Comparison of ENCODE assay signal across 14 mouse cellular contexts in the genomic region with DNA sequence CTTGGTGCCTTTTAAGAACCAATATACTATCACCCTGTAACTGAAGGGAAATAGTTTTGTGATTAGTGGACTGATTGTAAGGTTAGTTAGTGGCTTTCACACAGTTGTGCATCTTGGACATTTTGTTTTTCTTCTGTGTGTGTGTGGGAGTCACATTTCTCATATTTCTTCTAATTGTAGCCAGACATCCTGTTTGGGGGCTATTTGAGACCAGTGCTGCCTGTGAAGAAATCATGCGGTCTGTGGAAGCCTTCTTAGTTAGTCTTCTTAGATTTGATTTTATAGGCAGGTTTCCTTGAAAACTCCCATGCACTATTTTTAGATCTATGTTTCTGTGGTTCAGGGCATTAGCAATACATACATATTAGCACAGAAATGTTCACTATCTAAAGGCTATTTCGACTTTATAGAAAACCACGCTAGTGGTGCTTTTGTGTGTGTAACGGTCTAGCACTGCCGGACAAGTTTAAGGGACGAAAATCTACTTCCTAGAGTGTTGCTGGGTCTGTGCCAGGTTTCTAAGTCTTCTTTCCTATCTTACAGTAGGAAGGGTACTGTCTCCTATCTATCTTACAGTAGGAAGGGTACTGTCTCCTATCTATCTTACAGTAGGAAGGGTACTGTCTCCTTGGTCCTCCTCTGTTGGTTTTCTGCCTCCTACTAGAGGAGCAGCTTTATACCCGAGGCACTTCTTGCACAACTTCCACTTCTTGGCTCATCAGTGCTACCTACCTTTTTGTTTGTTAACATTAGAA. TPM values are rescaled to one million over a fixed set of nuclear protein-coding genes. Genes with fewer than 3 reads are reported as not detected.
DNase-seq lines count a peak whose midpoint lies in the region; ATAC-seq and TF ChIP-seq lines count a peak whose summit lies in the region.
"Had no signal": no experiment of that assay in that cellular context is flagged by ENCODE, and none has a peak within 500 bp of the region (broad histone marks: within the 10 kb centered on the region; RNA-seq: fewer than 3 reads in every experiment).

No protein-coding gene starts in this region.

- no peak for DNase-seq in hindbrain, embryonic 10.5 days (ENCODE audit: low spot score)
- peak; percentile 45 for DNase-seq in 3134 (ENCODE audit: extremely low read depth, insufficient read length, low spot score)
- no peak for DNase-seq in adrenal gland, postnatal 25 days
- DNase-seq in midbrain, postnatal 0 days (ENCODE audit: low spot score), result no peak
- DNase-seq in cerebellum, adult 18-20 months, result no peak
- DNase-seq: cerebellum, adult 11 months; retina, postnatal 1 day; thymus, adult 2 months had no signal

- no peaks in the 10 kb centered on the region for H3K9me3 ChIP-seq in hindbrain, embryonic 15.5 days
- H3K9me3 ChIP-seq in hindbrain, embryonic 10.5 days, result no peaks in the 10 kb centered on the region
- H3K9me3 ChIP-seq in limb, embryonic 13.5 days, result no peaks in the 10 kb centered on the region
- H3K9me3 ChIP-seq in midbrain, postnatal 0 days (ENCODE audit: low read length), result no peaks in the 10 kb centered on the region
- H3K9me3 ChIP-seq: forebrain, embryonic 12.5 days; hindbrain, embryonic 12.5 days had no signal

- H3K36me3 ChIP-seq in hindbrain, embryonic 15.5 days, result no peaks in the 10 kb centered on the region
- H3K36me3 ChIP-seq in hindbrain, embryonic 10.5 days, result no peaks in the 10 kb centered on the region
- H3K36me3 ChIP-seq in limb, embryonic 13.5 days, result no peaks in the 10 kb centered on the region
- H3K36me3 ChIP-seq in midbrain, postnatal 0 days (ENCODE audit: insufficient read depth, low read length), result no peaks in the 10 kb centered on the region
- H3K36me3 ChIP-seq: forebrain, embryonic 12.5 days; hindbrain, embryonic 12.5 days had no signal

- H3K27ac ChIP-seq in hindbrain, embryonic 15.5 days (replicated peaks), result 0 out of 2 replicates have a peak overlapping the region, but pooled peaks have one; percentile 39
- no peak overlapping the region for H3K27ac ChIP-seq in hindbrain, embryonic 10.5 days
- peak overlapping the region; percentile 72 for H3K27ac ChIP-seq in brown adipose tissue, adult 24 weeks (replicated peaks; ENCODE audit: low read depth, low read length)
- H3K27ac ChIP-seq in limb, embryonic 13.5 days, result peak overlapping the region; percentile 78
- H3K27ac ChIP-seq in midbrain, postnatal 0 days (ENCODE audit: low read depth, low read length), result no peak overlapping the region
- H3K27ac ChIP-seq: forebrain, embryonic 12.5 days; hindbrain, embryonic 12.5 days; left cerebral cortex, adult 2 months had no signal

- no peak overlapping the region for H3K9ac ChIP-seq in hindbrain, embryonic 15.5 days
- no peak overlapping the region for H3K9ac ChIP-seq in limb, embryonic 13.5 days
- H3K9ac ChIP-seq in midbrain, postnatal 0 days (replicated peaks; ENCODE audit: low read length, poor library complexity, severe bottlenecking), result no peak overlapping the region
- H3K9ac ChIP-seq: forebrain, embryonic 12.5 days; hindbrain, embryonic 12.5 days had no signal

- H3K27me3 ChIP-seq in hindbrain, embryonic 15.5 days, result no peaks in the 10 kb centered on the region
- no peaks in the 10 kb centered on the region for H3K27me3 ChIP-seq in hindbrain, embryonic 10.5 days (ENCODE audit: insufficient read depth, poor library complexity, severe bottlenecking)
- no peaks in the 10 kb centered on the region for H3K27me3 ChIP-seq in limb, embryonic 13.5 days
- no peaks in the 10 kb centered on the region for H3K27me3 ChIP-seq in midbrain, postnatal 0 days (ENCODE audit: insufficient read depth, low read length)
- H3K27me3 ChIP-seq: forebrain, embryonic 12.5 days; hindbrain, embryonic 12.5 days had no signal

- TF ChIP-seq CTCF in midbrain, postnatal 0 days (IDR thresholded peaks at IDR 0.05), result no peak

- no peak overlapping the region for H3K4me3 ChIP-seq in hindbrain, embryonic 15.5 days
- H3K4me3 ChIP-seq in hindbrain, embryonic 10.5 days, result no peak overlapping the region
- no peak overlapping the region for H3K4me3 ChIP-seq in brown adipose tissue, adult 24 weeks (ENCODE audit: insufficient read depth, low read depth, low read length)
- H3K4me3 ChIP-seq in limb, embryonic 13.5 days, result no peak overlapping the region
- no peak overlapping the region for H3K4me3 ChIP-seq in midbrain, postnatal 0 days (ENCODE audit: low read depth, low read length)
- H3K4me3 ChIP-seq: forebrain, embryonic 12.5 days; hindbrain, embryonic 12.5 days; left cerebral cortex, adult 2 months had no signal

- 71% methylated on average over 7 of the region's 7 CpGs for WGBS in hindbrain, embryonic 15.5 days
- 77% methylated on average over 7 of the region's 7 CpGs for WGBS in hindbrain, embryonic 10.5 days
- 35% methylated on average over 7 of the region's 7 CpGs for WGBS in limb, embryonic 13.5 days
- WGBS in midbrain, postnatal 0 days, result 82% methylated on average over 7 of the region's 7 CpGs

- peaks cover 23% of the 10 kb centered on the region for H3K4me1 ChIP-seq in hindbrain, embryonic 15.5 days (replicated peaks)
- H3K4me1 ChIP-seq in hindbrain, embryonic 10.5 days (replicated peaks), result peaks cover 33% of the 10 kb centered on the region
- H3K4me1 ChIP-seq in brown adipose tissue, adult 24 weeks (ENCODE audit: control insufficient read depth, insufficient read depth, insufficient read length, low read length), result peaks cover 37% of the 10 kb centered on the region
- H3K4me1 ChIP-seq in limb, embryonic 13.5 days, result peaks cover 94% of the 10 kb centered on the region
- no peaks in the 10 kb centered on the region for H3K4me1 ChIP-seq in midbrain, postnatal 0 days (ENCODE audit: insufficient read depth, low read length)

- no peak for ATAC-seq in hindbrain, embryonic 15.5 days (ENCODE audit: low FRiP score, low read depth)
- no peak for ATAC-seq in limb, embryonic 13.5 days (ENCODE audit: low FRiP score, low read depth)
- ATAC-seq in midbrain, postnatal 0 days (ENCODE audit: low FRiP score), result no peak

- no peak overlapping the region for H3K4me2 ChIP-seq in hindbrain, embryonic 15.5 days
- peak overlapping the region; percentile 46 for H3K4me2 ChIP-seq in limb, embryonic 13.5 days (replicated peaks)
- H3K4me2 ChIP-seq in midbrain, postnatal 0 days (ENCODE audit: low read depth, low read length, poor library complexity, severe bottlenecking), result no peak overlapping the region
- H3K4me2 ChIP-seq: forebrain, embryonic 12.5 days; hindbrain, embryonic 12.5 days had no signal

RNA-seq across cellular contexts. Expression of a gene that starts 16.4 kb away (rescaled TPM):
- 40.8 and 42.4 TPM in 2 replicates for polyA plus RNA-seq in hindbrain, embryonic 15.5 days (2015; fragmentation: Nextera tagmentation; extraction: Ambion mirVana)
- polyA plus RNA-seq in hindbrain, embryonic 10.5 days (2016; fragmentation: Nextera tagmentation; extraction: Ambion mirVana), result 33.6 and 36.4 TPM in 2 replicates
- 11.9 and 13.7 TPM in 2 replicates for polyA plus RNA-seq in brown adipose tissue, adult 24 weeks (2012; ENCODE audit: insufficient read depth, insufficient read length, missing spikeins)
- 60.7 and 61.3 TPM in 2 replicates for polyA plus RNA-seq in limb, embryonic 13.5 days (2015; fragmentation: Nextera tagmentation; extraction: Ambion mirVana)
- 156 and 193 TPM in 2 replicates for total RNA-seq in adrenal gland, postnatal 25 days (2021)
- 47.8 and 51.5 TPM in 2 replicates for total RNA-seq in midbrain, postnatal 0 days (2014; rRNA removed)
- polyA plus RNA-seq in midbrain, postnatal 0 days (2015; fragmentation: Nextera tagmentation; extraction: Ambion mirVana), result 34.1 and 35.4 TPM in 2 replicates

Comparison
In these comparisons a context has a peak if more than half of its experiments do, and no peak if none do; other contexts are left out.
1. H3K27ac ChIP-seq: peak in hindbrain, embryonic 15.5 days (single experiment), brown adipose tissue, adult 24 weeks (single experiment) and limb, embryonic 13.5 days (single experiment); none in hindbrain, embryonic 10.5 days (single experiment) and midbrain, postnatal 0 days (single experiment).